Mouse (Mus musculus) hindbrain, embryonic 10.5 days (tissue): ENCODE results near the gene Dlk1. TPM values are rescaled to one million over a fixed set of nuclear protein-coding genes. Genes with fewer than 3 reads are reported as not detected.

ENCODE experiments used
- DNase-seq: peaks from one replicate; pipeline ENCODE4 v3.0.0-alpha.2; 2017; ENCODE audit warnings: low spot score
- H3K27ac ChIP-seq: fragments of 300-500 bp; sonication (generic); 2 replicates; pipeline ENCODE4 v1.5.1; 2016; ENCODE audit warnings: mild to moderate bottlenecking, moderate library complexity
- H3K27me3 ChIP-seq: fragments of 300-500 bp; sonication (generic); 2 replicates; pipeline ENCODE4 v1.6.1; 2016; ENCODE audit warnings: mild to moderate bottlenecking; ENCODE audit not compliant: poor library complexity, insufficient read depth, severe bottlenecking
- H3K36me3 ChIP-seq: fragments of 300-500 bp; sonication (generic); 2 replicates; pipeline ENCODE4 v1.6.1; 2016; ENCODE audit warnings: mild to moderate bottlenecking, moderate library complexity
- H3K4me1 ChIP-seq: fragments of 300-500 bp; sonication (generic); replicated peaks from 2 replicates; pipeline ENCODE4 v1.6.1; 2016; ENCODE audit warnings: mild to moderate bottlenecking
- H3K4me3 ChIP-seq: fragments of 300-500 bp; sonication (generic); 2 replicates; pipeline ENCODE4 v1.5.1; 2016; ENCODE audit warnings: mild to moderate bottlenecking, moderate library complexity
- H3K9me3 ChIP-seq: fragments of 300-500 bp; sonication (generic); 2 replicates; pipeline ENCODE4 v1.6.1; 2016; ENCODE audit warnings: mild to moderate bottlenecking, moderate library complexity
- WGBS: fragments of 180-500 bp; shearing (Covaris S2); methylation state at CpG from one replicate; pipeline ENCODE4 v1.1.7; 2016; 5-methylcytosine and 5-hydroxymethylcytosine counted together
- polyA plus RNA-seq: library from polyadenylated mRNA; unstranded; fragments of >200 nt; fragmentation: Nextera tagmentation; extraction: Ambion mirVana; gene quantifications from 2 replicates; pipeline ENCODE4 v1.2.1, GENCODE M21; 2016

Dlk1 gene
- polyA plus RNA-seq, 1 experiment from 2014 or later, result 82.8 TPM

GRCm38 (mm10) chr12:109502360-109503040 lies 49.9 kb downstream of the Dlk1 start:
- Histone ChIP-seq H3K36me3 (no peaks in the 10 kb centered on the region), H3K4me3 (no peak overlapping the region), H3K9me3 (no peaks in the 10 kb centered on the region), H3K27ac (no peak overlapping the region), H3K4me1 (peaks cover 15% of the 10 kb centered on the region), H3K27me3 (peaks cover 6% of the 10 kb centered on the region; the same call in 1 of the 2 replicates)
- no peak for DNase-seq
- WGBS, result 91% methylated on average over 6 of the region's 6 CpGs

- DNase-seq, result no peak
- WGBS, result 84% methylated on average over 11 of the region's 11 CpGs
- Histone ChIP-seq H3K4me3 (no peak overlapping the region), H3K27ac (no peak overlapping the region), H3K4me1 (peaks cover 57% of the 10 kb centered on the region), H3K9me3 (no peaks in the 10 kb centered on the region), H3K27me3 (peaks cover 38% of the 10 kb centered on the region; the same call in 1 of the 2 replicates), H3K36me3 (no peaks in the 10 kb centered on the region)
These were observed 55.1 kb downstream of the Dlk1 start for GRCm38 (mm10) chr12:109507693-109508092.

GRCm38 (mm10) chr12:109508495-109509454 lies 56.2 kb downstream of the Dlk1 start:
- peaks cover 67% of the 10 kb centered on the region for H3K4me1 ChIP-seq
- H3K4me3 ChIP-seq, result no peak overlapping the region
- peaks cover 44% of the 10 kb centered on the region for H3K27me3 ChIP-seq
- no peaks in the 10 kb centered on the region for H3K9me3 ChIP-seq
- 36% methylated on average over 20 of the region's 20 CpGs for WGBS
- DNase-seq, result no peak
- H3K27ac ChIP-seq, result peak overlapping the region; percentile 82
- H3K36me3 ChIP-seq, result no peaks in the 10 kb centered on the region

- no peak for DNase-seq
- Histone ChIP-seq H3K27ac (peak overlapping the region; percentile 82), H3K27me3 (peaks cover 51% of the 10 kb centered on the region), H3K4me3 (no peak overlapping the region), H3K9me3 (no peaks in the 10 kb centered on the region), H3K36me3 (no peaks in the 10 kb centered on the region), H3K4me1 (peaks cover 71% of the 10 kb centered on the region)
- WGBS, result 30% methylated on average over 9 of the region's 9 CpGs
These were observed 57.0 kb downstream of the Dlk1 start for GRCm38 (mm10) chr12:109509531-109510137.

GRCm38 (mm10) chr12:109510247-109510646 lies 57.6 kb downstream of the Dlk1 start:
- H3K27me3 ChIP-seq, result peaks cover 55% of the 10 kb centered on the region
- no peaks in the 10 kb centered on the region for H3K9me3 ChIP-seq
- 0 out of 2 replicates have a peak overlapping the region, but pooled peaks have one; percentile 82 for H3K27ac ChIP-seq
- H3K4me3 ChIP-seq, result no peak overlapping the region
- peaks cover 65% of the 10 kb centered on the region for H3K4me1 ChIP-seq
- 94% methylated on average over 8 of the region's 8 CpGs for WGBS
- no peak for DNase-seq
- H3K36me3 ChIP-seq, result no peaks in the 10 kb centered on the region

GRCm38 (mm10) chr12:109511456-109511855 lies 58.8 kb downstream of the Dlk1 start:
- no peak overlapping the region for H3K27ac ChIP-seq
- no peak for DNase-seq

GRCm38 (mm10) chr12:109512151-109512907 lies 59.7 kb downstream of the Dlk1 start:
- 23% methylated on average over 13 of the region's 13 CpGs for WGBS
- H3K9me3 ChIP-seq, result no peaks in the 10 kb centered on the region
- H3K4me1 ChIP-seq, result peaks cover 78% of the 10 kb centered on the region
- DNase-seq, result peak; percentile 40
- H3K27ac ChIP-seq, result peak overlapping the region; percentile 60
- no peak overlapping the region for H3K4me3 ChIP-seq
- no peaks in the 10 kb centered on the region for H3K36me3 ChIP-seq
- H3K27me3 ChIP-seq, result peaks cover 54% of the 10 kb centered on the region

More at GRCm38 (mm10) chr12:109511456-109511855, 58.8 kb downstream of the Dlk1 start:
- no peak overlapping the region for H3K4me3 ChIP-seq
- 88% methylated on average over 8 of the region's 8 CpGs for WGBS
- H3K4me1 ChIP-seq, result peaks cover 69% of the 10 kb centered on the region
- no peaks in the 10 kb centered on the region for H3K36me3 ChIP-seq
- peaks cover 57% of the 10 kb centered on the region for H3K27me3 ChIP-seq
- H3K9me3 ChIP-seq, result no peaks in the 10 kb centered on the region

Other genes with a start within 250 kb of the Dlk1 start
- gene Rtl1, start 147.5 kb downstream of the Dlk1 start, polyA plus RNA-seq, result 0.63 and 0.73 TPM in 2 replicates